ENCODE assay signal across 30 mouse cellular contexts in genomic region chr9:50537295-50537694, GRCm38 (mm10). TPM values are rescaled to one million over a fixed set of nuclear protein-coding genes. Genes with fewer than 3 reads are reported as not detected.
A peak's percentile ranks its signal among the peaks of the same experiment; 100 is the strongest.
DNase-seq lines count a peak whose midpoint lies in the region; TF ChIP-seq lines count a peak whose summit lies in the region.
"Had no signal": no experiment of that assay in that cellular context is flagged by ENCODE, and none has a peak within 500 bp of the region (broad histone marks: within the 10 kb centered on the region; RNA-seq: fewer than 3 reads in every experiment).

No protein-coding gene starts in this region.

- TF ChIP-seq POLR2A in MEL (IDR thresholded peaks at IDR 0.05; ENCODE audit: control insufficient read depth in 1 of 2, insufficient read depth in 1 of 2, low read depth in 1 of 2, low read length in 2 of 2, poor library complexity in 1 of 2) = no peak
- no peak for TF ChIP-seq POLR2A in lung, adult 2 months (IDR thresholded peaks at IDR 0.05; ENCODE audit: borderline replicate concordance, extremely low read depth, low read depth, low read length)

- no peak; a peak in 1 of 4 replicates for TF ChIP-seq EP300 in MEL (IDR thresholded peaks at IDR 0.05; ENCODE audit: low read depth in 1 of 2, low read length in 2 of 2)

- no peaks in the 10 kb centered on the region for H3K27me3 ChIP-seq in C2C12 (ENCODE audit: control insufficient read depth, insufficient read depth, insufficient read length)
- H3K27me3 ChIP-seq in MEL (ENCODE audit: control insufficient read depth in 1 of 2, insufficient read depth in 2 of 2, low read length in 2 of 2) = peaks cover 0 to 3% of the 10 kb centered on the region in 2 experiments; a peak in 2 of 4 replicates
- H3K27me3 ChIP-seq: forebrain, embryonic 12.5 days; heart, embryonic 13.5 days; neural tube, embryonic 12.5 days had no signal

- H3K79me3 ChIP-seq in C2C12 (ENCODE audit: low read depth) = no peaks in the 10 kb centered on the region

- WGBS in lung, adult 2 months = 66% methylated on average over 4 of the region's 4 CpGs

- no peak overlapping the region for H3K4me3 ChIP-seq in C2C12 (ENCODE audit: insufficient read depth, poor library complexity, severe bottlenecking)
- no peak overlapping the region for H3K4me3 ChIP-seq in MEL (ENCODE audit: control insufficient read depth in 1 of 2, insufficient read depth in 1 of 2, low read depth in 2 of 2, low read length in 2 of 2)
- H3K4me3 ChIP-seq in lung, adult 2 months (replicated peaks; ENCODE audit: extremely low read depth, low read depth, low read length) = no peak overlapping the region
- H3K4me3 ChIP-seq: forebrain, embryonic 12.5 days; heart, embryonic 13.5 days; left cerebral cortex, adult 2 months; neural tube, embryonic 12.5 days had no signal

- no peaks in the 10 kb centered on the region for H3K9me3 ChIP-seq in MEL (replicated peaks; ENCODE audit: insufficient read depth, low read length)
- H3K9me3 ChIP-seq: forebrain, embryonic 12.5 days; heart, embryonic 13.5 days; neural tube, embryonic 12.5 days had no signal

- H3K27ac ChIP-seq in MEL (ENCODE audit: control insufficient read depth, low read depth, low read length) = no peak overlapping the region
- H3K27ac ChIP-seq: forebrain, embryonic 12.5 days; heart, embryonic 13.5 days; left cerebral cortex, adult 2 months; neural tube, embryonic 12.5 days; stomach, postnatal 0 days had no signal

- H3K36me3 ChIP-seq in C2C12 (ENCODE audit: control insufficient read depth, insufficient read depth) = no peaks in the 10 kb centered on the region
- H3K36me3 ChIP-seq in MEL (ENCODE audit: control insufficient read depth in 1 of 2, insufficient read depth in 2 of 2, low read length in 2 of 2) = peaks cover 0 to 8% of the 10 kb centered on the region in 2 experiments; a peak in 2 of 4 replicates
- H3K36me3 ChIP-seq: forebrain, embryonic 12.5 days; heart, embryonic 13.5 days; neural tube, embryonic 12.5 days had no signal

- peak; percentile 35 for DNase-seq in MEL (ENCODE audit: low read depth, low spot score)
- peak; percentile 72 for DNase-seq in induced T-regulatory cell, adult 2 months (ENCODE audit: low read depth)
- DNase-seq in lung, adult 2 months = no peak
- DNase-seq in cerebellum, adult 11-12 months = no peak
- DNase-seq in right cerebral cortex, postnatal 10 days (ENCODE audit: low spot score in 2 of 2) = no peak
- DNase-seq in adrenal gland, postnatal 25 days = no peak
- DNase-seq: cerebellum, adult 9-10 months; heart, adult 18-20 months; heart, postnatal 36 days; kidney, adult 18-20 months; kidney, postnatal 10 days; left cerebral cortex, postnatal 4 days; liver; lung, postnatal 14 days; right cerebral cortex, postnatal 14 days had no signal

- H3K4me1 ChIP-seq in MEL (ENCODE audit: control insufficient read depth in 1 of 2, insufficient read depth in 2 of 2, low read length in 2 of 2) = peaks cover 2 to 14% of the 10 kb centered on the region in 2 experiments; a peak in 3 of 4 replicates
- no peaks in the 10 kb centered on the region for H3K4me1 ChIP-seq in lung, adult 2 months (ENCODE audit: control insufficient read depth, insufficient read depth, low read length)
- H3K4me1 ChIP-seq: heart, embryonic 13.5 days; neural tube, embryonic 12.5 days had no signal

- no peaks in the 10 kb centered on the region for H3K79me2 ChIP-seq in C2C12 (ENCODE audit: control insufficient read depth, insufficient read depth)
- no peaks in the 10 kb centered on the region for H3K79me2 ChIP-seq in MEL (ENCODE audit: control insufficient read depth, insufficient read depth, low read length, poor library complexity)

- TF ChIP-seq CTCF in C2C12 (IDR thresholded peaks at IDR 0.05; ENCODE audit: control insufficient read depth, insufficient read depth, insufficient read length) = no peak
- TF ChIP-seq CTCF in MEL (IDR thresholded peaks at IDR 0.05 in 2 of 3, conservative IDR thresholded peaks at IDR 0.05 in 1 of 3; ENCODE audit: control insufficient read depth in 1 of 3, insufficient read depth in 1 of 3, low read depth in 2 of 3, low read length in 3 of 3, poor library complexity in 1 of 3, severe bottlenecking in 1 of 3) = no peak
- no peak for TF ChIP-seq CTCF in lung, adult 2 months (IDR thresholded peaks at IDR 0.05; ENCODE audit: insufficient read depth, low read length)

- H3K9ac ChIP-seq in MEL (ENCODE audit: control insufficient read depth, low read depth, low read length, poor library complexity, severe bottlenecking) = no peak overlapping the region
- H3K9ac ChIP-seq: forebrain, embryonic 12.5 days; heart, embryonic 13.5 days; neural tube, embryonic 12.5 days had no signal

- no peak overlapping the region for H3ac ChIP-seq in C2C12 (ENCODE audit: control insufficient read depth, insufficient read length, low read depth)

- TF ChIP-seq RAD21 in MEL (IDR thresholded peaks at IDR 0.05; ENCODE audit: low read depth, low read length) = no peak

TF ChIP-seq in C2C12, 6 proteins besides CTCF, POLR2A, EP300 and RAD21:
- TF ChIP-seq MYOG (IDR thresholded peaks at IDR 0.05; ENCODE audit: control insufficient read depth, extremely low read depth, insufficient read length) = no peak
- no peak for TF ChIP-seq FOSL1 (IDR thresholded peaks at IDR 0.05; ENCODE audit: insufficient read depth, low read length, poor library complexity, severe bottlenecking)
- peak; percentile 34 for TF ChIP-seq MYOD1 (IDR thresholded peaks at IDR 0.05; ENCODE audit: control insufficient read depth, insufficient read length, low read depth)
- TF ChIP-seq MAX (IDR thresholded peaks at IDR 0.05) = no peak

TF ChIP-seq in MEL, 35 proteins besides CTCF, POLR2A, EP300 and RAD21:
- TF ChIP-seq GABPA (IDR thresholded peaks at IDR 0.05; ENCODE audit: low read depth, low read length) (no peak), MAX (IDR thresholded peaks at IDR 0.05; ENCODE audit: low read length) (no peak), TBP (IDR thresholded peaks at IDR 0.05; ENCODE audit: low read depth, low read length) (no peak), TAL1 (IDR thresholded peaks at IDR 0.05; ENCODE audit: low read length) (no peak), CHD2 (IDR thresholded peaks at IDR 0.05; ENCODE audit: low read length) (no peak), RCOR1 (IDR thresholded peaks at IDR 0.05; ENCODE audit: low read depth, low read length) (no peak), USF2 (IDR thresholded peaks at IDR 0.05; ENCODE audit: borderline replicate concordance in 1 of 2, insufficient read depth in 1 of 2, low read depth in 1 of 2, low read length in 2 of 2) (no peak), SIN3A (IDR thresholded peaks at IDR 0.05; ENCODE audit: low read length) (no peak), MEF2A (IDR thresholded peaks at IDR 0.05; ENCODE audit: extremely low read depth, insufficient replicate concordance, low read depth, low read length, poor library complexity, severe bottlenecking) (no peak), HCFC1 (IDR thresholded peaks at IDR 0.05; ENCODE audit: low read depth, low read length) (no peak), SMC3 (IDR thresholded peaks at IDR 0.05; ENCODE audit: low read depth, low read length) (no peak), USF1 (IDR thresholded peaks at IDR 0.05; ENCODE audit: low read depth, low read length) (no peak), JUND (IDR thresholded peaks at IDR 0.05; ENCODE audit: low read depth, low read length) (no peak), MAFK (IDR thresholded peaks at IDR 0.05; ENCODE audit: borderline replicate concordance, low read depth, low read length) (no peak), POLR2AphosphoS5 (IDR thresholded peaks at IDR 0.05; ENCODE audit: borderline replicate concordance, low read depth, low read length) (no peak), POLR2AphosphoS2 (IDR thresholded peaks at IDR 0.05; ENCODE audit: low read length) (no peak), ZC3H11A (IDR thresholded peaks at IDR 0.05; ENCODE audit: low read depth, low read length) (no peak), ELF1 (IDR thresholded peaks at IDR 0.05; ENCODE audit: low read depth, low read length) (no peak), MYC (IDR thresholded peaks at IDR 0.05; ENCODE audit: low read depth, low read length) (no peak), NELFE (IDR thresholded peaks at IDR 0.05; ENCODE audit: low read depth, low read length) (no peak)

RNA-seq across cellular contexts. Expression of gene Pts, which starts 8.8 kb away (rescaled TPM):
- polyA plus RNA-seq in C2C12 (2012; fragmentation: generic; extraction: Trizol) (11.0 TPM), MEL (2012; ENCODE audit: insufficient read depth in 1 of 2, insufficient read length in 2 of 2, low read depth in 1 of 2, low replicate concordance in 2 of 2, missing spikeins in 1 of 2) (10 to 100 TPM in 1 of 2 experiments, not detected in 1; 24.6 TPM)
- total RNA-seq in MEL (2012; rRNA removed) = 24.4 and 24.6 TPM in 2 replicates
- 30.6 and 33.1 TPM in 2 replicates for polyA plus RNA-seq in lung, adult 2 months (2012; rRNA removed)
- total RNA-seq in adrenal gland, postnatal 25 days (2021) = 68.9 and 81.6 TPM in 2 replicates

RNA-seq across cellular contexts. Expression of gene Il18, which starts 17.3 kb away (rescaled TPM):
- polyA plus RNA-seq in C2C12 (2012; fragmentation: generic; extraction: Trizol) = 0.81 TPM
- not detected in 2 replicates for total RNA-seq in MEL (2012; rRNA removed)
- polyA plus RNA-seq in MEL (2012; ENCODE audit: insufficient read depth in 1 of 2, insufficient read length in 2 of 2, low read depth in 1 of 2, low replicate concordance in 2 of 2, missing spikeins in 1 of 2) = not detected
- polyA plus RNA-seq in lung, adult 2 months (2012; rRNA removed) = 10.1 and 17.4 TPM in 2 replicates
- total RNA-seq in adrenal gland, postnatal 25 days (2021) = 3.4 and 5.1 TPM in 2 replicates
- total RNA-seq: megakaryocyte-erythroid progenitor cell, adult 5-6 weeks had no signal

RNA-seq across cellular contexts. Expression of gene Bco2, which starts 17.7 kb away (rescaled TPM):
- 0.02 TPM for polyA plus RNA-seq in C2C12 (2012; fragmentation: generic; extraction: Trizol)
- total RNA-seq in MEL (2012; rRNA removed) = 0.07 TPM in 1 of 2 replicates, not detected in the other
- under 1 TPM in 1 of 2 experiments, not detected in 1; 0.07 TPM for polyA plus RNA-seq in MEL (2012; ENCODE audit: insufficient read depth in 1 of 2, insufficient read length in 2 of 2, low read depth in 1 of 2, low replicate concordance in 2 of 2, missing spikeins in 1 of 2)
- 0.53 and 0.70 TPM in 2 replicates for polyA plus RNA-seq in lung, adult 2 months (2012; rRNA removed)
- 4.5 and 4.8 TPM in 2 replicates for total RNA-seq in adrenal gland, postnatal 25 days (2021)
- polyA plus RNA-seq: heart, embryonic 13.5 days had no signal

RNA-seq across cellular contexts. Expression of gene Tex12, which starts 23.8 kb away (rescaled TPM):
- polyA plus RNA-seq in C2C12 (2012; fragmentation: generic; extraction: Trizol) (not detected), MEL (2012; ENCODE audit: insufficient read depth in 1 of 2, insufficient read length in 2 of 2, low read depth in 1 of 2, low replicate concordance in 2 of 2, missing spikeins in 1 of 2) (not detected)
- not detected in 2 replicates for total RNA-seq in MEL (2012; rRNA removed)
- not detected in 2 replicates for polyA plus RNA-seq in lung, adult 2 months (2012; rRNA removed)
- not detected in 2 replicates for total RNA-seq in adrenal gland, postnatal 25 days (2021)
- total RNA-seq: gastrocnemius, adult 8-10 months; heart, adult 18-20 months; heart, postnatal 36 days; layer of hippocampus, adult 8-10 months; left cerebral cortex, adult 2 months; left cerebral cortex, postnatal 4 days; megakaryocyte-erythroid progenitor cell, adult 5-6 weeks; midbrain, postnatal 0 days had no signal
- polyA plus RNA-seq: cortical plate, adult 2 months; embryonic facial prominence, embryonic 11.5 days; frontal cortex, adult 2 months; heart, embryonic 13.5 days; liver, embryonic 16.5 days; midbrain, postnatal 0 days; stomach, postnatal 0 days; thymus, postnatal 0 days had no signal

RNA-seq across cellular contexts. Expression of gene Plet1, which starts 43.0 kb away (rescaled TPM):
- polyA plus RNA-seq in C2C12 (2012; fragmentation: generic; extraction: Trizol) = 0.35 TPM
- 0.12 and 0.16 TPM in 2 replicates for total RNA-seq in MEL (2012; rRNA removed)
- under 1 TPM in 1 of 2 experiments, not detected in 1; 0.81 TPM for polyA plus RNA-seq in MEL (2012; ENCODE audit: insufficient read depth in 1 of 2, insufficient read length in 2 of 2, low read depth in 1 of 2, low replicate concordance in 2 of 2, missing spikeins in 1 of 2)
- polyA plus RNA-seq in lung, adult 2 months (2012; rRNA removed) = 53.4 and 55.7 TPM in 2 replicates
- total RNA-seq in adrenal gland, postnatal 25 days (2021) = 0.18 TPM in 1 of 2 replicates, not detected in the other
- total RNA-seq: left cerebral cortex, adult 2 months; left cerebral cortex, postnatal 4 days; megakaryocyte-erythroid progenitor cell, adult 5-6 weeks had no signal

Comparison
In these comparisons a context has a peak if more than half of its experiments do, and no peak if none do; other contexts are left out.
1. DNase-seq: peak in MEL (single experiment) and induced T-regulatory cell, adult 2 months (single experiment); none in lung, adult 2 months (single experiment), cerebellum, adult 11-12 months (single experiment), right cerebral cortex, postnatal 10 days (0 of 2) and adrenal gland, postnatal 25 days (single experiment).